Mouse (Mus musculus) frontal cortex, adult (tissue): ENCODE measurements around the gene Jakmip3.

ENCODE experiments used
- ATAC-seq: cut with Nextera tagmentation; 2 replicates; pipeline ENCODE4 v1.9.2; 2017; ENCODE audit warnings: mild to moderate bottlenecking, moderate library complexity, mixed read lengths; ENCODE audit not compliant: low TSS enrichment

Jakmip3 gene

GRCm38 (mm10) chr7:139027136-139027535, 86.6 kb downstream of the Jakmip3 start:
- no peak for ATAC-seq

GRCm38 (mm10) chr7:139031215-139031614, 90.7 kb downstream of the Jakmip3 start:
- ATAC-seq: no peak

GRCm38 (mm10) chr7:139063406-139063805, 122.9 kb downstream of the Jakmip3 start:
- ATAC-seq: no peak

GRCm38 (mm10) chr7:139068182-139068623, 127.7 kb downstream of the Jakmip3 start:
- peak; percentile 80 for ATAC-seq

- no peak for ATAC-seq
Measured at GRCm38 (mm10) chr7:139074189-139074588, 133.7 kb downstream of the Jakmip3 start.

- no peak for ATAC-seq
Measured at GRCm38 (mm10) chr7:139075054-139075794, 134.7 kb downstream of the Jakmip3 start.

GRCm38 (mm10) chr7:139077283-139077682, 136.8 kb downstream of the Jakmip3 start:
- ATAC-seq: no peak

GRCm38 (mm10) chr7:139078181-139078580, 137.7 kb downstream of the Jakmip3 start:
- peak; percentile 29; the same call in 1 of the 2 replicates for ATAC-seq

GRCm38 (mm10) chr7:139079141-139079540, 138.6 kb downstream of the Jakmip3 start:
- no peak for ATAC-seq

- no peak for ATAC-seq
Measured at GRCm38 (mm10) chr7:139080714-139081113, 140.2 kb downstream of the Jakmip3 start.

GRCm38 (mm10) chr7:139081158-139081557, 140.6 kb downstream of the Jakmip3 start:
- no peak for ATAC-seq

- no peak for ATAC-seq
Measured at GRCm38 (mm10) chr7:139082281-139082680, 141.8 kb downstream of the Jakmip3 start.

GRCm38 (mm10) chr7:139084316-139084715, 143.8 kb downstream of the Jakmip3 start:
- ATAC-seq: no peak

- ATAC-seq: peak; percentile 72
Measured at GRCm38 (mm10) chr7:139085629-139086194, 145.2 kb downstream of the Jakmip3 start, which contains the start of gene Dpysl4. Gene Dpysl4 (plus strand): TSS chr7:139086001.

GRCm38 (mm10) chr7:139086195-139087158, 145.9 kb downstream of the Jakmip3 start:
- ATAC-seq: peak; percentile 44

GRCm38 (mm10) chr7:139087801-139088200, 147.3 kb downstream of the Jakmip3 start:
- ATAC-seq: no peak

- ATAC-seq: no peak
Measured at GRCm38 (mm10) chr7:139089892-139090874, 149.7 kb downstream of the Jakmip3 start.

GRCm38 (mm10) chr7:139091681-139092080, 151.2 kb downstream of the Jakmip3 start:
- no peak for ATAC-seq

- ATAC-seq: no peak
Measured at GRCm38 (mm10) chr7:139092676-139093075, 152.1 kb downstream of the Jakmip3 start.

GRCm38 (mm10) chr7:139093124-139093523, 152.6 kb downstream of the Jakmip3 start:
- peak; percentile 66 for ATAC-seq

- no peak for ATAC-seq
Measured at GRCm38 (mm10) chr7:139093781-139094180, 153.3 kb downstream of the Jakmip3 start.
